Mouse (Mus musculus) right cerebral cortex, postnatal 25 days (tissue): ENCODE results near the gene Col1a2.

ENCODE experiments used
- DNase-seq: peaks from one replicate; pipeline ENCODE4 v3.0.0; 2022

Gene Col1a2

GRCm38 (mm10) chr6:4528439-4528838 lies 23.8 kb downstream of the Col1a2 start:
- DNase-seq, result no peak

GRCm38 (mm10) chr6:4530986-4531385 lies 26.4 kb downstream of the Col1a2 start:
- no peak for DNase-seq

- DNase-seq, result no peak
These were observed 28.3 kb downstream of the Col1a2 start for GRCm38 (mm10) chr6:4532898-4533297.

GRCm38 (mm10) chr6:4534462-4535079 lies 30.0 kb downstream of the Col1a2 start:
- no peak for DNase-seq

GRCm38 (mm10) chr6:4541926-4542715 lies 37.5 kb downstream of the Col1a2 start:
- no peak for DNase-seq

GRCm38 (mm10) chr6:4544554-4544953 lies 39.9 kb downstream of the Col1a2 start:
- DNase-seq, result no peak

GRCm38 (mm10) chr6:4545727-4546126 lies 41.1 kb downstream of the Col1a2 start:
- peak; percentile 23 for DNase-seq

GRCm38 (mm10) chr6:4548894-4549293 lies 44.3 kb downstream of the Col1a2 start:
- DNase-seq, result no peak

GRCm38 (mm10) chr6:4549846-4550548 lies 45.4 kb downstream of the Col1a2 start:
- no peak for DNase-seq

- DNase-seq, result no peak
These were observed 45.9 kb downstream of the Col1a2 start for GRCm38 (mm10) chr6:4550549-4550915.

GRCm38 (mm10) chr6:4555366-4555765 lies 50.8 kb downstream of the Col1a2 start:
- no peak for DNase-seq

- DNase-seq, result no peak
These were observed 52.5 kb downstream of the Col1a2 start for GRCm38 (mm10) chr6:4557086-4557485.

GRCm38 (mm10) chr6:4557678-4558077 lies 53.1 kb downstream of the Col1a2 start:
- peak; percentile 23 for DNase-seq

GRCm38 (mm10) chr6:4561156-4561555 lies 56.5 kb downstream of the Col1a2 start:
- DNase-seq, result no peak

GRCm38 (mm10) chr6:4561621-4562020 lies 57.0 kb downstream of the Col1a2 start:
- no peak for DNase-seq

- DNase-seq, result no peak
These were observed 57.8 kb downstream of the Col1a2 start for GRCm38 (mm10) chr6:4562401-4562800.

GRCm38 (mm10) chr6:4563477-4563876 lies 58.9 kb downstream of the Col1a2 start:
- DNase-seq, result no peak

GRCm38 (mm10) chr6:4570412-4570811 lies 65.8 kb downstream of the Col1a2 start:
- DNase-seq, result no peak

- DNase-seq, result no peak
These were observed 73.1 kb downstream of the Col1a2 start for GRCm38 (mm10) chr6:4577756-4578155.

- no peak for DNase-seq
These were observed 73.7 kb downstream of the Col1a2 start for GRCm38 (mm10) chr6:4578343-4578742.

- DNase-seq, result no peak
These were observed 75.0 kb downstream of the Col1a2 start for GRCm38 (mm10) chr6:4579620-4580019.

GRCm38 (mm10) chr6:4583485-4583884 lies 78.9 kb downstream of the Col1a2 start:
- no peak for DNase-seq

GRCm38 (mm10) chr6:4587946-4588345 lies 83.3 kb downstream of the Col1a2 start:
- no peak for DNase-seq

- DNase-seq, result no peak
These were observed 84.1 kb downstream of the Col1a2 start for GRCm38 (mm10) chr6:4588722-4589121.
